Mouse (Mus musculus) olfactory bulb, adult 2 months (tissue): ENCODE measurements around the gene Alkbh2.

Experiments
- CTCF ChIP-seq: fragments of 200-500 bp; IDR thresholded peaks from 2 replicates; pipeline ENCODE4 v1.5.1; 2012; ENCODE audit warnings: low read depth, mild to moderate bottlenecking, low read length, moderate library complexity; ENCODE audit not compliant: insufficient read depth
- POLR2A ChIP-seq: fragments of 200-500 bp; IDR thresholded peaks from 2 replicates; pipeline ENCODE4 v1.6.1; 2012; ENCODE audit warnings: mild to moderate bottlenecking, low read depth, low read length, moderate library complexity; ENCODE audit not compliant: insufficient read depth

- no peak for TF ChIP-seq CTCF
- no peak for TF ChIP-seq POLR2A
Observed at GRCm38 (mm10) chr5:114090421-114091013, 37.5 kb downstream of the Alkbh2 start.
